Mouse (Mus musculus) lung, embryonic 15.5 days (tissue): ENCODE measurements around the gene Tmem106c. TPM values are rescaled to one million over a fixed set of nuclear protein-coding genes. Genes with fewer than 3 reads are reported as not detected.

Source experiments
- ATAC-seq: fragments of 200-750 bp; cut with Nextera tagmentation; 2 replicates; pipeline ENCODE4 v1.8.0; 2017; ENCODE audit warnings: moderate number of reproducible peaks, borderline replicate concordance; ENCODE audit not compliant: low FRiP score, low TSS enrichment; ENCODE audit errors: extremely low read depth
- H3K27ac ChIP-seq: fragments of 300-500 bp; sonication (generic); 2 replicates; pipeline ENCODE4 v1.5.1; 2015; ENCODE audit warnings: moderate library complexity, mild to moderate bottlenecking, inconsistent platforms
- H3K27me3 ChIP-seq: fragments of 300-500 bp; sonication (generic); 2 replicates; pipeline ENCODE4 v1.6.1; 2015; ENCODE audit warnings: inconsistent platforms
- H3K36me3 ChIP-seq: fragments of 300-500 bp; sonication (generic); 2 replicates; pipeline ENCODE4 v1.6.1; 2015; ENCODE audit warnings: inconsistent platforms
- H3K4me1 ChIP-seq: fragments of 300-500 bp; sonication (generic); 2 replicates; pipeline ENCODE4 v1.6.1; 2015; ENCODE audit warnings: inconsistent platforms
- H3K4me2 ChIP-seq: fragments of 300-500 bp; sonication (generic); 2 replicates; pipeline ENCODE4 v1.6.1; 2015; ENCODE audit warnings: inconsistent platforms, mild to moderate bottlenecking, moderate library complexity
- H3K4me3 ChIP-seq: fragments of 300-500 bp; sonication (generic); 2 replicates; pipeline ENCODE4 v1.5.1; 2015; ENCODE audit warnings: mild to moderate bottlenecking, inconsistent platforms
- H3K9ac ChIP-seq: fragments of 300-500 bp; sonication (generic); 2 replicates; pipeline ENCODE4 v1.6.1; 2015; ENCODE audit warnings: inconsistent platforms
- H3K9me3 ChIP-seq: fragments of 300-500 bp; sonication (generic); 2 replicates; pipeline ENCODE4 v1.6.1; 2016; ENCODE audit warnings: inconsistent platforms
- WGBS: fragments of 180-500 bp; shearing (Covaris S2); methylation state at CpG from one replicate; pipeline ENCODE4 v1.1.7; 2015; 5-methylcytosine and 5-hydroxymethylcytosine counted together
- polyA plus RNA-seq: library from polyadenylated mRNA; unstranded; fragments of >200 nt; fragmentation: Nextera tagmentation; extraction: Ambion mirVana; gene quantifications from 2 replicates; pipeline ENCODE4 v1.2.1, GENCODE M21; 2015

The Tmem106c gene
- polyA plus RNA-seq, result 41.4 and 45.7 TPM in 2 replicates

DNA sequence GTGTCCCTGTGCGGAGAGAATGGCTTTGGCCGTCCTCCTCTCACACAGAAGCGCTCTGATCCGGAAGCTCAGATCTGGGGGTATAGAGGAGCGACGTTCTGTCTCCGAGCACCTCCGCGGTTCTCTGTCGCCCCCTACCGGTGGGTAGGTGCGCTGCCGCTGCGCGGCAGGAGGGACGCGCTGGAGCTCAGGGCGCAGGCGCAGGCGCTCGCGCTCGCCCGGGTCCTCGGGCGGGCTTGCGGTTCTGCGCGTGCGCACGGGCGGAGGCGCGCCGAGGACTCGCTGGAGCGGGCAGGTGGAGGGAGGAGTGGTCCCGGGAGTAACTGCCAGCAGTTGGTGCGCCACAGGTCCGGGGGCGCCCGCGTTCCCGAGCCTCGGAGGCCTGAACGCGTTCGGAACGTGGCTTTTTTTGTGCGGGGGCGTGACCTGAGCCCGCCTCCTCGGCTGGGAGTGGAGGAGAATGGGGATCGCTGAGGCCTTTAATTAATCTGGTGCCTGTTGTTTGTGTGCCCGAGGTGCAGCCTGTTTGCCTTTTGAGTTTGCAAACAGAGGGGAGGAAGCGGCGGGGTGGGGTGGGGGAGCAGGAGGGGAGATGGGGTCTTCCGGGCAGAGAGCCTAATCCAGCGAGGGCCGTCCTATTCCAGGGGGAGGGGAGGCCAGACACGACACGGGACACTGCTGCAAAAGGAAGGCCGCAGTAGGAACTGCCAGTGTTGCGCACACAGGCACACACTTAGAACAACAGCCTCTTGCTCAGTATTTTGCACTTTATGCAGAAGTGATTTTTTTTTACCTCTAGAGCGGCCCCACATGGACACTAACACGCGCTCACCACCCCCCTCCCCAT lies at the start of gene Tmem106c:
TSS of gene Tmem106c (plus strand) at position 212 of the 847 bp plus-strand sequence.
- peak; percentile 95 for ATAC-seq
- Histone ChIP-seq H3K4me1 (peaks cover 6% of the 10 kb centered on the region), H3K9me3 (no peaks in the 10 kb centered on the region), H3K27ac (peak within 1 kb of the TSS; percentile 57; the same call in 1 of the 2 replicates), H3K36me3 (no peaks in the 10 kb centered on the region), H3K27me3 (no peaks in the 10 kb centered on the region), H3K9ac (peak within 1 kb of the TSS; percentile 68), H3K4me2 (peak within 1 kb of the TSS; percentile 89), H3K4me3 (peak within 1 kb of the TSS; percentile 63)
- under 1% methylated on average over 67 of the region's 67 CpGs for WGBS

GRCm38 (mm10) chr15:97914331-97914747 lies 49.7 kb upstream of the Tmem106c start:
- Histone ChIP-seq H3K4me1 (peaks cover 11% of the 10 kb centered on the region), H3K9ac (no peak overlapping the region), H3K4me3 (no peak overlapping the region), H3K27me3 (peaks cover 12% of the 10 kb centered on the region), H3K4me2 (peak overlapping the region; percentile 7; the same call in 1 of the 2 replicates), H3K27ac (no peak overlapping the region), H3K36me3 (no peaks in the 10 kb centered on the region), H3K9me3 (no peaks in the 10 kb centered on the region)
- peak; percentile 89 for ATAC-seq
- WGBS, result 2% methylated on average over 9 of the region's 9 CpGs

- Histone ChIP-seq H3K27ac (no peak overlapping the region), H3K4me1 (peaks cover 11% of the 10 kb centered on the region), H3K9ac (no peak overlapping the region), H3K27me3 (no peaks in the 10 kb centered on the region), H3K9me3 (no peaks in the 10 kb centered on the region), H3K36me3 (no peaks in the 10 kb centered on the region), H3K4me3 (no peak overlapping the region), H3K4me2 (no peak overlapping the region)
- no peak for ATAC-seq
- 76% methylated on average over 9 of the region's 9 CpGs for WGBS
Observed at GRCm38 (mm10) chr15:97917994-97918393, 46.0 kb upstream of the Tmem106c start.

DNA sequence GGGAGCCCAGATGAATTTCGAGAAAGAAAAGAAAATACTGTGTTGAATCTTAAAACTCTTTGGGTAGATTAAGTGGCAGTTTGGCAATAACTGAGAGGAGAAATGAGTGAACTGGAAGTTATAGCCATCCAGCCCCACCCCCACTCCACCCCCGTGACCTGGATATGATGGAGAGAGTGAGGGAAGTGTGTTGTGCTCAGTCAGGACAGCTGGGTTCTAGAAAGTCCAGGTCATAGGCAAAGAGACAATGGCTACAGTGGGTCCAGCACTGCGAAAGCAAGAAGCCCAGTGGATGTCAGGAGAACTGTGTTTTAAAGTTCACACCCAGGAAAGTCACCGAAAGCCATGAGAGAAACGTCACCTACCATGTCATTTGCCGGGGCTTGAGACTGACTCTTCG lies 44.8 kb upstream of the Tmem106c start:
- Histone ChIP-seq H3K27me3 (no peaks in the 10 kb centered on the region), H3K4me2 (no peak overlapping the region), H3K36me3 (no peaks in the 10 kb centered on the region), H3K4me3 (no peak overlapping the region), H3K27ac (no peak overlapping the region), H3K9ac (no peak overlapping the region), H3K4me1 (peaks cover 5% of the 10 kb centered on the region), H3K9me3 (no peaks in the 10 kb centered on the region)
- WGBS, result 53% methylated on average over 7 of the region's 7 CpGs
- ATAC-seq, result no peak

- Histone ChIP-seq H3K9ac (no peak overlapping the region), H3K27ac (no peak overlapping the region), H3K36me3 (no peaks in the 10 kb centered on the region), H3K4me1 (no peaks in the 10 kb centered on the region), H3K4me3 (no peak overlapping the region), H3K4me2 (no peak overlapping the region), H3K9me3 (no peaks in the 10 kb centered on the region), H3K27me3 (no peaks in the 10 kb centered on the region)
- ATAC-seq, result no peak
- 50% methylated on average over 5 of the region's 5 CpGs for WGBS
Observed at GRCm38 (mm10) chr15:97920306-97920705, 43.7 kb upstream of the Tmem106c start.

- Histone ChIP-seq H3K4me2 (no peak overlapping the region), H3K4me3 (no peak overlapping the region), H3K27me3 (no peaks in the 10 kb centered on the region), H3K36me3 (no peaks in the 10 kb centered on the region), H3K27ac (no peak overlapping the region), H3K9me3 (no peaks in the 10 kb centered on the region), H3K9ac (no peak overlapping the region), H3K4me1 (no peaks in the 10 kb centered on the region)
- 64% methylated on average over 9 of the region's 9 CpGs for whole genome bisulfite sequencing
- ATAC-seq, result no peak
Observed at GRCm38 (mm10) chr15:97921796-97922195, 42.2 kb upstream of the Tmem106c start.

GRCm38 (mm10) chr15:97922421-97922820 lies 41.6 kb upstream of the Tmem106c start:
- ATAC-seq, result no peak
- Histone ChIP-seq H3K4me3 (no peak overlapping the region), H3K4me2 (no peak overlapping the region), H3K27ac (no peak overlapping the region), H3K27me3 (no peaks in the 10 kb centered on the region), H3K9me3 (no peaks in the 10 kb centered on the region), H3K4me1 (no peaks in the 10 kb centered on the region), H3K9ac (no peak overlapping the region), H3K36me3 (no peaks in the 10 kb centered on the region)
- WGBS, result 80% methylated on average over 2 of the region's 2 CpGs

DNA sequence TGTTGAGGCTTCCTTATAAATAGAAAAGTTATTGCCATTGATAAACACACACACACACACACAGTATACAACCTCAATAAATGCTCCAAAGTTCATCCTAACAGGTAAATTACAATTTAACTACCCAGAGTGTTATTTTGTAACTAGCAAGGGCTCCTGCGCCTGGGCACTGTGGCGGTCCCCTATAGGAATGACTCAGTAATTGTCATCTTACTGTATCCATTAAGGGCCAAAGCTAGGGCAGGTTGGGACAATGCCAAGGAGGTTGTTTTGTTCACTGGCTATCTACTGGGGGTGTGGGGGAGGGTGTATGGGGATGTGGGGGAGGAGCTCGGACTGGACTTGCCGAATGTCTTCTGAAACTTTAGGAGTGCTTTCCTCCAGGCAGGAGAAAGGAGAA lies 37.0 kb upstream of the Tmem106c start:
- ATAC-seq, result no peak
- Histone ChIP-seq H3K27ac (no peak overlapping the region), H3K36me3 (no peaks in the 10 kb centered on the region), H3K4me3 (no peak overlapping the region), H3K4me1 (no peaks in the 10 kb centered on the region), H3K9me3 (no peaks in the 10 kb centered on the region), H3K9ac (no peak overlapping the region), H3K4me2 (no peak overlapping the region), H3K27me3 (no peaks in the 10 kb centered on the region)
- WGBS, result 54% methylated on average over 4 of the region's 4 CpGs

DNA sequence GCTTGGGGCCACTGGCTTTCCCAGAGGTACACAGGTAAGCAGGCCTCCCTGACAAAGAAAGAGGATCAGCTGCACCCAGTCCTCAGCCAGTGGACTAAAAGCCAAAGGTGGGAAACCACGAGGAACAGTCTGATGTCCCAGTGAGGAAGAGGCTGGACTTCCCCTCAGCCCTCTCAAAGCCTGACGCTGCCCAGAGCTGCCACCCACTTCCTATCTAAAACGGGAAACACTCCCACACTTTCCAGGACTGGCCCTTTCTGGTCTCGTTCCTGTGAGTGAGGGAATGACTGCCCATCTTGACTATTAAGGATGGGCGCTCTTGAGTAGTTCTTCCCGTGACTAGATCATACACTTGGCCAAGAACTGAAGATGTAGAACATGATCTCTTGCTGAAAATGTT lies 36.2 kb upstream of the Tmem106c start:
- H3K4me3 ChIP-seq, result no peak overlapping the region
- H3K27ac ChIP-seq, result no peak overlapping the region
- H3K9me3 ChIP-seq, result no peaks in the 10 kb centered on the region
- ATAC-seq, result no peak
- H3K9ac ChIP-seq, result no peak overlapping the region
- WGBS, result 55% methylated on average over 6 of the region's 6 CpGs
- no peaks in the 10 kb centered on the region for H3K4me1 ChIP-seq
- H3K36me3 ChIP-seq, result no peaks in the 10 kb centered on the region
- no peaks in the 10 kb centered on the region for H3K27me3 ChIP-seq
- no peak overlapping the region for H3K4me2 ChIP-seq

DNA sequence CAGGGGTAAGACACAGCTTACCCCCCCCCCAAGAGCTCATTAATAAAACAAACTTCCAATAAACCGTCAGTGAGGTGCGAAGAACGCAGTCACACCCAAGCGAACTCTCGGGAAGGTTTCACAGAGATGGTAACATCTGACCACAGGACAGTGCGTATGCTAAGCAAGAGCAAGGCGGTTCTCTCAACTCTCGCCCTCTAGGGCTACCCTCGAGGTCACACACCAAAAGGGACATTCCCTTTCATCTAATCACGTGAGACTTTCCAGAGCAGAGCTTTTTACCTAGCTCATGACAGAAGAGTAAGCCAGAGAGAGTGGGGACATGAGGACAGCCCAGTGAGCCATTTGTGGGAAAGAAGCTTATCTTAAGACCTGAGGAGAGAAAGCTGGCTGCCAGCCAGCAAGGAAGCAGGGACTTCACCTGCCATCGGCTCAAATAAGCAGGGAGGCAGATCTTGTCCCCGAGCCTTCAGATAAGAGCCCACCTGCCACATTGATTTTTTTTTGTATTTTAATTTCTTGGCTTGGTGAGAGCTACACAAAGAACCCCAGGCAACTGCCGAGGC lies 34.7 kb upstream of the Tmem106c start:
- Histone ChIP-seq H3K27ac (no peak overlapping the region), H3K36me3 (no peaks in the 10 kb centered on the region), H3K9ac (no peak overlapping the region), H3K27me3 (no peaks in the 10 kb centered on the region), H3K4me3 (no peak overlapping the region), H3K4me2 (no peak overlapping the region), H3K9me3 (no peaks in the 10 kb centered on the region), H3K4me1 (no peaks in the 10 kb centered on the region)
- WGBS, result 29% methylated on average over 13 of the region's 13 CpGs
- no peak for ATAC-seq

DNA sequence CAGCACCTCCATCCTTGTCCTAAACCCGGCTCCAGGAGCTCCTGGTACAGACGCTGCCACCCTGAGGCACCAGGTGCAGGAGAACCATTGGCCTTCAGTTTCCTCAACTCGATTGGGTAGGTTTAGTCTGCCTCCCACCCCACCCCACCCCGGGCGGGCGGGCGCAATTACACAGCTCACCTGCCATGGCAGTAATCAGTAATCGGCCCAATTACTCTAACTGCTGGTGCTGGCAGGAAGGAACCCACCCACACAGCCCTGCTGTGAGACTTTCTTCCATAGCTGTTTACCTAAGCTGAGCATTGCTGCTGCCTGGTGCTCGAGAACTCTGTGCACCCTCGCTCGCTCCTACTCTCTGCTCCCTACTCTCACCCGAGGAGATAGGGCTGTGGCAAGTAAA lies 31.6 kb upstream of the Tmem106c start:
- Histone ChIP-seq H3K9ac (no peak overlapping the region), H3K4me2 (no peak overlapping the region), H3K4me3 (no peak overlapping the region), H3K27ac (no peak overlapping the region), H3K27me3 (no peaks in the 10 kb centered on the region), H3K9me3 (no peaks in the 10 kb centered on the region), H3K4me1 (no peaks in the 10 kb centered on the region), H3K36me3 (no peaks in the 10 kb centered on the region)
- ATAC-seq, result no peak
- WGBS, result 85% methylated on average over 12 of the region's 12 CpGs

DNA sequence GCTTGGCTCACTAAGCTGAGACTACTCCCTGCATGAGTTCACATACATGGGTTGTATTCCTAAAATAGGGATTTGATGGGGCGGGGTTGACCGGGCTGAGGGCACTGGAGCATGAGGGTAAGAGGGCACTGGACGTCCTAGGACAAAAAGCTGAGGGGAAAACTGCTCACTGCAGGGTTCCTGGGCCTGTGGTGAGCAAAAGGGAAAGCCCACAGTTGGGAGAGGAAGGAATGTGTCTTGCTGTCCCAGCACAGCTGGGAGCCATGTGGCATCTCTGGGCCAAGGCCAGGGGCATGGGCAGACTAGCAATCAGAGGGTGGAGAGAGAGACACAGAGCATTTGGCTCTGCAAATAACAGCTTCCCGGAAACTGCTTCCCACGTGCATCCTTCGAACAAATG lies 25.4 kb upstream of the Tmem106c start:
- Histone ChIP-seq H3K36me3 (no peaks in the 10 kb centered on the region), H3K27ac (no peak overlapping the region), H3K4me2 (no peak overlapping the region), H3K9me3 (no peaks in the 10 kb centered on the region), H3K27me3 (no peaks in the 10 kb centered on the region), H3K9ac (no peak overlapping the region), H3K4me1 (peaks cover 5% of the 10 kb centered on the region; the same call in 1 of the 2 replicates), H3K4me3 (no peak overlapping the region)
- WGBS, result 65% methylated on average over 6 of the region's 6 CpGs
- ATAC-seq, result no peak
